Mouse (Mus musculus) heart, embryonic 14.5 days (tissue): ENCODE measurements around the gene Tmem135. TPM values are rescaled to one million over a fixed set of nuclear protein-coding genes. Genes with fewer than 3 reads are reported as not detected.
A peak's percentile ranks its signal among the peaks of the same experiment; 100 is the strongest.

Experiments
- ATAC-seq: fragments of 200-750 bp; cut with Nextera tagmentation; 2 replicates; pipeline ENCODE4 v1.8.0; 2017; ENCODE audit warnings: low read depth, moderate TSS enrichment; ENCODE audit not compliant: insufficient number of reproducible peaks, insufficient read depth, low FRiP score
- H3K27ac ChIP-seq, 2 experiments: fragments of 200-500 bp in 1 of 2; fragments of 300-500 bp in 1 of 2; sonication (generic) in 1 of 2; replicated peaks in 1 of 2; 2 replicates each; pipeline ENCODE4 v1.5.1; 2012 to 2014; ENCODE audit warnings: low read depth in 2 of 2, low read length in 2 of 2, control low read depth in 1 of 2, mild to moderate bottlenecking in 1 of 2, mixed read lengths in 1 of 2; ENCODE audit not compliant: control insufficient read depth in 1 of 2, insufficient read depth in 1 of 2
- H3K27me3 ChIP-seq: fragments of 300-500 bp; sonication (generic); 2 replicates; pipeline ENCODE4 v1.6.1; 2014; ENCODE audit warnings: mild to moderate bottlenecking, low read length, control low read depth; ENCODE audit not compliant: control insufficient read depth, insufficient read depth
- H3K36me3 ChIP-seq: fragments of 300-500 bp; sonication (generic); 2 replicates; pipeline ENCODE4 v1.6.1; 2014; ENCODE audit warnings: mild to moderate bottlenecking, control low read depth, low read length, mixed read lengths; ENCODE audit not compliant: control insufficient read depth, insufficient read depth
- H3K4me1 ChIP-seq, 2 experiments: fragments of 200-500 bp in 1 of 2; fragments of 300-500 bp in 1 of 2; sonication (generic) in 1 of 2; 2 replicates each; pipeline ENCODE4 v1.6.1; 2012 to 2014; ENCODE audit warnings: low read length in 2 of 2, control low read depth in 1 of 2, mixed read lengths in 1 of 2; ENCODE audit not compliant: control insufficient read depth in 2 of 2, insufficient read depth in 2 of 2
- H3K4me2 ChIP-seq: fragments of 300-500 bp; sonication (generic); 2 replicates; pipeline ENCODE4 v1.6.1; 2014; ENCODE audit warnings: mild to moderate bottlenecking, low read length
- H3K4me3 ChIP-seq, 2 experiments: fragments of 200-500 bp in 1 of 2; fragments of 300-500 bp in 1 of 2; sonication (generic) in 1 of 2; 2 replicates each; pipeline ENCODE4 v1.5.1; 2012 to 2014; ENCODE audit warnings: low read length in 2 of 2, mild to moderate bottlenecking in 2 of 2, control low read depth in 1 of 2, low read depth in 1 of 2, moderate library complexity in 1 of 2; ENCODE audit not compliant: control insufficient read depth in 1 of 2, insufficient read depth in 1 of 2
- H3K9ac ChIP-seq: fragments of 300-500 bp; sonication (generic); 2 replicates; pipeline ENCODE4 v1.6.1; 2014; ENCODE audit warnings: mild to moderate bottlenecking, low read length
- H3K9me3 ChIP-seq: fragments of 300-500 bp; sonication (generic); 2 replicates; pipeline ENCODE4 v1.6.1; 2016; ENCODE audit warnings: low read length, control low read depth; ENCODE audit not compliant: control insufficient read depth
- WGBS: fragments of 180-500 bp; shearing (Covaris S2); extraction: QIAGEN DNeasy Blood & Tissue Kit; methylation state at CpG from one replicate; pipeline ENCODE4 v1.1.7; 2014; 5-methylcytosine and 5-hydroxymethylcytosine counted together
- polyA plus RNA-seq: library from polyadenylated mRNA; unstranded; fragments of >200 nt; fragmentation: Nextera tagmentation; extraction: Ambion mirVana; gene quantifications from 2 replicates; pipeline ENCODE4 v1.2.1, GENCODE M21; 2014

Gene Tmem135
- polyA plus RNA-seq, 1 experiment from 2014 or later = 28.4 TPM

- no peaks in the 10 kb centered on the region for H3K36me3 ChIP-seq
- ATAC-seq = no peak
- no peak overlapping the region for H3K4me2 ChIP-seq
- peak overlapping the region in 1 of 2 experiments; percentile 25; a peak in 1 of 4 replicates for H3K27ac ChIP-seq
- H3K4me3 ChIP-seq = no peak overlapping the region
- no peak overlapping the region for H3K9ac ChIP-seq
- H3K4me1 ChIP-seq = peaks cover 6 to 8% of the 10 kb centered on the region in 2 experiments; a peak in 2 of 4 replicates
- H3K9me3 ChIP-seq = no peaks in the 10 kb centered on the region
- WGBS = 35% methylated on average over 8 of the region's 8 CpGs
- no peaks in the 10 kb centered on the region for H3K27me3 ChIP-seq
These were observed 30.0 kb upstream of the Tmem135 start for GRCm38 (mm10) chr7:89433893-89434616.

- WGBS = 51% methylated on average over 9 of the region's 9 CpGs
- Histone ChIP-seq H3K9me3 (no peaks in the 10 kb centered on the region), H3K4me1 (peaks cover 6 to 8% of the 10 kb centered on the region in 2 experiments; a peak in 2 of 4 replicates), H3K4me2 (no peak overlapping the region), H3K27me3 (no peaks in the 10 kb centered on the region), H3K4me3 (no peak overlapping the region), H3K27ac (peak overlapping the region; percentile 18 to 25; a peak in 1 of 4 replicates), H3K36me3 (no peaks in the 10 kb centered on the region), H3K9ac (no peak overlapping the region)
- ATAC-seq = peak; percentile 56; the same call in 1 of the 2 replicates
These were observed 29.3 kb upstream of the Tmem135 start for GRCm38 (mm10) chr7:89433193-89433892.

DNA sequence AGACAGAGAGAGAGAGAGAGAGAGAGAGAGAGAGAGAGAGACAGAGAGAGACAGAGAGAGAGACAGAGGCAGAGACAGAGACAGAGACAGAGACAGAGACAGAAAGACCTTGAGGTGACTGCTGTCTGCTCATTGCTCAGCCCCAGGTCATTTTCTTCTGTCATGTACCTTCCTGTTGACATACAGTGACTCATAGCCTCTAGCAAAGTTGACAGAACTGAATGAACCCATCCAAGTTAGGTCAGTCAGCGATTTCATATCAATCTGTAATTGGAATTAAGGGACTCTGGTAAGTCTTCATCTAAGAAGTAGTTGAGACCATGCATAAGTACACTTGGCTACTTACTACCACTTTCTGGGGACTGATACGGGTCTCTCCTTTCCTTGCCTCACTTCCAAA lies 27.2 kb upstream of the Tmem135 start:
- Histone ChIP-seq H3K9ac (no peak overlapping the region), H3K4me2 (no peak overlapping the region), H3K27me3 (no peaks in the 10 kb centered on the region), H3K4me1 (peaks cover 6 to 8% of the 10 kb centered on the region in 2 experiments; a peak in 2 of 4 replicates), H3K9me3 (no peaks in the 10 kb centered on the region), H3K27ac (no peak overlapping the region), H3K4me3 (no peak overlapping the region), H3K36me3 (no peaks in the 10 kb centered on the region)
- WGBS = 82% methylated on average over 2 of the region's 2 CpGs
- ATAC-seq = no peak

DNA sequence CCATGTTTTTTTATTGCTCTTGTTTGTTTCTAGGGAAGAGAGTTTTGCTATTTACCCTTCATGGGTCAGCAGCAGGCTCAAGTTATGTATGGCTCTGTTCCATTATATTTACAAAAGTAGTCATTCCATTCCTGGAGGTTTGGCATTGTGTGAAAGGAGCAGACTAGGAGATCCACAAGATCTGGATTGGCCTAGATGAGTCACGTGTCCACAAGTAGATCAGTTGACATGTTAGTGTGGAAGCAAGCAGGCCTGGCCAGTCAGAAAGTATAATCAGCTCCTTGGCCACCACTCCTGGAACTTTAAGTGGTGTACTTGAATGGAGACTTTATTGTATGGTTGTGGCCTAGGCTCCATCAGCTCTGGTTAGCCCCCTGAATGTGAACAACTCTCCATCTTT lies 25.3 kb upstream of the Tmem135 start:
- Histone ChIP-seq H3K9me3 (no peaks in the 10 kb centered on the region), H3K27me3 (no peaks in the 10 kb centered on the region), H3K36me3 (no peaks in the 10 kb centered on the region), H3K9ac (no peak overlapping the region), H3K4me3 (no peak overlapping the region), H3K27ac (no peak overlapping the region), H3K4me2 (no peak overlapping the region), H3K4me1 (peaks cover 6 to 7% of the 10 kb centered on the region in 2 experiments; a peak in 2 of 4 replicates)
- no peak for ATAC-seq
- 79% methylated on average over 1 of the region's 1 CpGs for WGBS

DNA sequence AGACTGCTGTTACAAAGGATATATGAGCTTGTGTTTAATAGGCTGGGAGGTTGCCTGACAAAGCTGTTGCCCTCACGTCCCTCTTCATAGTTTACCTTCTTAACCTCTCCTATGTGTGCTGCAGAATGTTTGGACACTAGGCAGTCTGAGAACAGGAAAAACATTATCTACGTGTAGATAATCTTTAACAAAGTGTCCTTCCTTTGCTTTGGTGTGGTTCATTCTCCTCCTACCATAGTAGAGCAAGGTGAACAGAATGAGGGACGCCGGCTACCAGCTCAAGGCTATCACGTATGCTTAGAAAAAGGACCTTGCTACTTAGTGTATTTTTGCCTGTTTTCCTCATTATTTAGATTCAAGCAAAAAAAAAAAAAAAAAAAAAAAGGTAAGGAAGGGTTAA lies 24.8 kb upstream of the Tmem135 start:
- no peak overlapping the region for H3K4me2 ChIP-seq
- WGBS = 54% methylated on average over 5 of the region's 5 CpGs
- no peak overlapping the region for H3K27ac ChIP-seq
- ATAC-seq = no peak
- peaks cover 3 to 4% of the 10 kb centered on the region in 2 experiments; a peak in 2 of 4 replicates for H3K4me1 ChIP-seq
- H3K27me3 ChIP-seq = no peaks in the 10 kb centered on the region
- no peaks in the 10 kb centered on the region for H3K9me3 ChIP-seq
- no peak overlapping the region for H3K9ac ChIP-seq
- no peak overlapping the region for H3K4me3 ChIP-seq
- no peaks in the 10 kb centered on the region for H3K36me3 ChIP-seq

GRCm38 (mm10) chr7:89427101-89427500 lies 23.1 kb upstream of the Tmem135 start:
- Histone ChIP-seq H3K4me2 (no peak overlapping the region), H3K9me3 (no peaks in the 10 kb centered on the region), H3K36me3 (no peaks in the 10 kb centered on the region), H3K27me3 (no peaks in the 10 kb centered on the region), H3K9ac (no peak overlapping the region), H3K4me3 (no peak overlapping the region), H3K4me1 (no peaks in the 10 kb centered on the region; a peak in 1 of 4 replicates), H3K27ac (no peak overlapping the region)
- ATAC-seq = no peak
- 29% methylated on average over 5 of the region's 5 CpGs for WGBS

- Histone ChIP-seq H3K9me3 (no peaks in the 10 kb centered on the region), H3K4me3 (no peak overlapping the region), H3K4me2 (no peak overlapping the region), H3K4me1 (no peaks in the 10 kb centered on the region; a peak in 1 of 4 replicates), H3K27me3 (no peaks in the 10 kb centered on the region), H3K27ac (no peak overlapping the region), H3K9ac (no peak overlapping the region), H3K36me3 (no peaks in the 10 kb centered on the region)
- WGBS = 45% methylated on average over 11 of the region's 11 CpGs
- no peak for ATAC-seq
These were observed 22.0 kb upstream of the Tmem135 start for GRCm38 (mm10) chr7:89425803-89426725.
